Mouse (Mus musculus): ENCODE results near the gene Lmnb2.
A peak's percentile ranks its signal among the peaks of the same experiment; 100 is the strongest.

Lmnb2 gene

GRCm38 (mm10) chr10:80917779-80918434 is at the start of gene Lmnb2:
Gene Lmnb2 (minus strand): TSS chr10:80918245.
- DNase-seq = peak; percentile 77

DNA sequence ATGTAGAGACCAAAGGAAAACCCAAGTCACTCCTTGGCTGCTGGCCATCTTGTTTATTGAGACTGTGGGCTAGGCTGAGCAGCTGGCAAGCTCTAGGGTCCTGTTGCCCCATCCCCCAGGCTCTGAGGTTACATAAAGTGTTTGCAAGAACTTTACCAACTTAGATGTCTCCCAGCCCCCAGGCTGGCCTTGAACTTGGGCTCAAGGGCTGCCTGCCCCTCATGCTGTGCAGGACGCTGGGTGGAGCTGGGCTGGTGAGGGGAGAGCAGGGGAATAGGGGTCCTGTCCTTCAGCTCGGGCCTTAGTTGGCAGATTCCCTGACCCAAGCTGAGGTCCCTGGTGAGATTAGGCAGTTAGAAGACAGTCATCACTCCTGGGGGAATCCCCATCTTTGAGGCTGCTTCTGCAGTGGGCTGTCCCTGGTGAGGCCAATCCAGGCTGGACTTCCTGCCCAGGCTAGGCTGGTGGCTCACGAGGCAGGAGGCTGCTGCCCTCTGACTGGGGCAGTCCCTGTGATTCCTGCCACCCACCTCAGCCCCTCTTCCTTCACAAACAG is 49.1 kb upstream of the Lmnb2 start:
- DNase-seq = peak; percentile 48

DNA sequence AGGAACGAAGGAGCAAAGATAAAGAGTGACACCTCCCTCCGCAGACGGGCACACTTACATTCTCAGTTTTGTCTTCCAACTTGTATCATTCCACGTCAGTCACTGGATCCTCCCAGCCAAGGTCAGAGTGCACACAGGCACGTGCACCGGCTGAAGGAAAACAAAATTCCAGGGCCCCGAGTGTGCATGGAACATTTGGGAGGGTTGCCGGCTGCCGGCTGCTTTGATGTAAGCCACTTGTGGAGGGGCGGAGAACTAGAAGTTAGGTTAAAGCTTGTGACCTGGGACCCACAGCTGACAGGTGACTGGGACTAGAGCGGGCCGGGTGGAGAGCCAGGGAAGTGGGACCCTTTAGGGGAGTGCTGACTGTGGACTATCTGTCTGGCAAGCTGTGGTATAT is 48.3 kb upstream of the Lmnb2 start:
- peak; percentile 83 for DNase-seq

GRCm38 (mm10) chr10:80963031-80963975 is 45.3 kb upstream of the Lmnb2 start:
- peak; percentile 94 for DNase-seq

GRCm38 (mm10) chr10:80962585-80962984 is 44.5 kb upstream of the Lmnb2 start:
- DNase-seq = peak; percentile 70

DNA sequence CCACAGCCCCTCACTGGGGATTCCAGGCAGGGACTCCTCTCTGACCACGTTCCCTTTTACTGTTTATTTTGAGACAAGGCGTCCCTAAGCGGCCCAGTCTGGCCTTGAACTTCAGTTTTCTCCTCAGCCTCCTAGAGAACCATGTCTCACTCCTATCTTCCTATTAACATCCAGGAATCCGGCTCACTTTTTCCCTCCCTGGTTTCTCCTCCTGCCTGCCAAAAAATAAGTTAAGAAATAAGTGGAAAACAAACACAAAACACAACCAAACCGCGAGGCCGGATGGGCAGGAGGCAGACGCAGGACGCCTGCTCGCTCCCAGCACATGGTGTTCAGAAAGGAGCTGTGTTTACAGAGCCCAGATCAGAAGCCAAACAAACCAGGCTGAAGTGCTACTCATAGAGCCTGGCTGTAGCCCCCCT is 44.0 kb upstream of the Lmnb2 start:
- DNase-seq = peak; percentile 88

- peak; percentile 88 for DNase-seq
These were observed 42.8 kb upstream of the Lmnb2 start for GRCm38 (mm10) chr10:80960551-80961508.

DNA sequence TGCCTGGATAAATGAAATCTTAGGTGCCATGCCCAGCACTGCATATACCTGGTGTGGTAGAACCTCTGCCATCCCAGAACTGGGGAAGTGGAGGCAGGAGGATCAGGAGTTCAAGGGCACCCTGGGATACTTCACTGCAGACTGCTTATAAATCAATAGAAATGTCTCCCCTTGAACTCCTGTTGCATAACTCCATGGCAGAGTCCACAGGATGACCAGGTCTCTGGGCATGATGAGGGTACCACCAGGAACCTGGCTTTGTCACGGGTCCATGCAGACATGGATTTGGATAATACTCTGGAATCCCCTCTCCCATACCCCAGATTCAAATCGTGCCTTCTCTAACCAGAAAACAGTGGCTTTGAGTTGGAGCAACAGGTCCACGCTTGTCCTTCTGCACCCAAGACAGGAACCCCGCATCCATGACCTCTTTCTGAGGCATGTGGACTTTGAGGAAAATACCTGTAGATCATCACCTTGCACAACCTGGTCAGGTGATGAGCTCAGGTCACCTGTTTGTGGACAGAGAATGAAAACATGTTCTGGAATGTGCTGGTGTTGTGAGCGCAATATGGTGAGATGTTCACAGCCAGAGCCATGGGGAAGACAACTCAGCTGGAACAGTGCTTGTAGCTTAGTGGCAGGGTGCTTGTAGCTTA is 41.1 kb upstream of the Lmnb2 start:
- no peak for DNase-seq

- no peak for DNase-seq
These were observed 39.7 kb upstream of the Lmnb2 start for GRCm38 (mm10) chr10:80957791-80958190.

DNA sequence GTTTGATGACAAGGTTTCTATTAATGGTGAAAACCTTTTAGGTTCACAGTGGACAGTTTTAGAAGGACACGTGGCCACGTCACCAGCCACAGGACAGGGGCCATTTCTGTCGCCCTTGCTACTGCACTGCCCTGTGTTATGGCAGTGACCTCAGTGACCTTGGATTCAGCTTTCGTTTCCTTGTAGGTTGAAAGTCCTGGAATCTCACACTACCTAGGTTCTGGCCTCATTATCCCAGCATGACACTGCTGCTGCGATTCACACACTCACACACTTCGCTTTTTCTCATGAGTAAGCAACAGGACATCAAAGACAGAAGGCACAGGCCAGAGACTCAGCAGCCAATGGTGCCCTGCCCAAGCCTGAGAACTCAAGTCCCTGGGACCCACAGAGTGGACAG is 38.9 kb upstream of the Lmnb2 start:
- no peak for DNase-seq

- no peak for DNase-seq
These were observed 38.3 kb upstream of the Lmnb2 start for GRCm38 (mm10) chr10:80956385-80956784.

GRCm38 (mm10) chr10:80955536-80955935 is 37.5 kb upstream of the Lmnb2 start:
- DNase-seq = peak; percentile 76

DNA sequence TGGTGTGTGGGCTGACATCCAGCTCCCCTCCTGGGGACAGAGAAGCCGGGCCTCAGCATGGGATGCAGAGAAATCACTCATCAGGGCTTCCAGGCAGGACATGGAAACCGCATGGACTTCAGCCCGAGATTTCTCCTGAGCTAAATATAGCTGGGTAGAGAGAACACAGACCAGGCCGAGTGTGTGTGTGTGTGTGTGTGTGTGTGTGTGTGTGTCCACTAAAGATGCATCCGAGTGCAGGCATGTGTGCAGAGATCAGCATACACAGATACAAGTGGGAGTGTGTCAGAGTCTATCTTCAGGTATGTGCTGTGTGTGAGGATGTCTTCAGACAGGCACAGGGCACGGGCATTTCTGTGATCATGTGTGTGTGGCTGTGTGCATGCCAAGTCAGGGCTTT is 36.8 kb upstream of the Lmnb2 start:
- DNase-seq = no peak

DNA sequence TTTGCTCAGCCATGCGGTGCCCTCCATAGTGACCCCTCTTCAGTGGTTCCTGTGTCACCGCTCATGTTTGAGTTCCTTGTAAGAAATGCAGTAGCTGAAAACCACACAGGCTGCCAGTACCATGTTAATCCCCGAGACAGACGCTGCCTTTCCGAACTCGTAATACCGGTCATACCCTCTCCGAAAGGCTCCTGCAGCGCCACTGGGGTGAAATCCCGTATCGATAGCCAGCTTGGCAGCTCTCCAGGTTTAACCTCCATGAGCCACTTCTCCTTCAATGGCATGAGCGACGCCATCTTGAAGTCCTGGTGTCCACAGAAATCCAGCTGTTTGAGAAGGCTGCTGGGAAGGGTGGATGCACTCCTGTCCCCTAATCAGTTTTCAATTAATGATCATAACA is 36.4 kb upstream of the Lmnb2 start:
- no peak for DNase-seq

DNA sequence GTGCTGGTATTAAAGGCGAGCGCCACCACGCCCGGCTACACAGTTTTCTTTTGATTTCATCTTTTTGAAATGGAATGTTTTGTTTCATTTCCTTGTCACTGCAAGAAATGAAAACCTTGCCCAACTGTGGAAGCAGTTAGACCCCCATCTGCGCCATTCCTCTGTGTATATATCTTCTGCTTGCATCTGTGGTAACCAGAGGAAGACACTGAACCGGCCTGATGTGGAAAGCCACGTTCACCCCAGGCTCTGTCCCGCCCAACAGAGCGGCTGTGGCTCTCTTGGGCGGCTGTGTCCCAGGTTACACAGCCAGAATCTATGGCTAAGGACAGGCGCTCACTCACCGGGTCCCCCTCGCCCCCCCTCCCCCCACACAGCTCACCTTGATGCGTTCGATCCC is 34.4 kb upstream of the Lmnb2 start:
- DNase-seq = no peak

DNA sequence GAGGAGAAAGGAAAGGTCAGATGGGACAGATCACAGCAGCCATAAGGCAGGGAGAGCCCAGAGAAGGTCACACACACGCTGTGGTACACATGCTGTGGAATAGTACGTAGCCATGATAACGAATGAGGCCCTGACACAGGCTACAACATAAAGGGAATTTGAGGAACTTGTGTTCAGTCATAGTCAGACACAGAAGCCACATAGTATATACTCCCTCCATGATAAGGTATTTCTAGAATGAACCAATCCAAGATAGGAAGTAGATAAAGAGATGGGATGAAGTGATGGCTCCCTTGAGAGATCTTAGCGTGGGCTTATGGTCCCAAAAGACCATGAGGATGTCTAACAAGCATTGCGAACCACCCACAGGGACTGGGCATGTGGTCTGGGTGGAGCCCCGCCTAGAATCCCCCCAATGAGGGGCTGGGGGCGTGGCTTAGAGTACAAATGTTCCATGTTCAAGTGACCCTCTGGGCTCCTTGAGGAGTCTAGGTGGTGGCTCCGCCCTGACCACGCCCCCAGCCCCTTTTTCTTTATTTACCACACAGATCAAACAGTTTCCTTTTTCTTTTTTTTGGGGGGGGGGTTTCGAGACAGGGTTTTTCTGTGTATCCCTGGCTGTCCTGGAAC is 33.8 kb upstream of the Lmnb2 start:
- no peak for DNase-seq

- DNase-seq = no peak
These were observed 32.3 kb upstream of the Lmnb2 start for GRCm38 (mm10) chr10:80950314-80950713.

- no peak for DNase-seq
These were observed 31.0 kb upstream of the Lmnb2 start for GRCm38 (mm10) chr10:80949081-80949480.

DNA sequence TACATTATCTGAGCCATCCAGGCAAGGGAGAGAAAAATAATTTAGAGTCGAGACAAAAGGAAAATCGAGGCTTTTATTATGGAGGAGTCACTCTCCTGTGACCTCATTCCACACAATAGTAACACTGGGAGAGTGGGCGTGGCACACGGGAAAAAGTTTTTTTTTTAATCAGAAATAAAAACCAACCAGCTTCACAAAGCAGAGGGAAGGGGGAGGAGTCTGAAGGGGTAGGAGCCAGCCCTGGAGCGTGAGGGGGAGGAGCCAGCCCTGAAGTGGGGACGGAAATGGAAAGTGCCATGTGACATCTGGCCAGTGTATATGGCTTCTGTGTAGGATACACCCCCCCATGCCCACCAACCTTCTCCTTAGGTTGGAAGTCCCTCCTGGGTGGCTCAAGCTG is 30.5 kb upstream of the Lmnb2 start:
- peak; percentile 78 for DNase-seq

DNA sequence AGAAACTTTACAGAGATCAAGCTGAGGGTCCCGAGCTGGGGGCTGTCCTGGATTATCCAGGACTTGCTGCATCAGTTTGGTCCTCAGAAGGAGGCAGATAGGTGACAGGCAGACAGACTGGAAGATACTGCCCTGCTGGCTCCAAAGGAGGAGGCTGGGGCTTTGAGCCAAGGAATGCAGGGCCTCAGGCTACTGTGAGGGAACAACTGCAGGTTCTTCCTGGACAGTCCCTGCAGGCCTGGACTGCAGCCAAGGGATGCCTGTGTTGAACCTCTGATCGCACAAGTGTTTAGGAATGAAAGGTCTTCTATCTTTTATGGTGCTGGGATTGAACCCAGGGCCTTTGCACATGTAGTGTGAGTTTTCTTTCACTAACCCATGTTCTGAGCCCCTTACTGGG is 29.8 kb upstream of the Lmnb2 start:
- DNase-seq = peak; percentile 68

DNA sequence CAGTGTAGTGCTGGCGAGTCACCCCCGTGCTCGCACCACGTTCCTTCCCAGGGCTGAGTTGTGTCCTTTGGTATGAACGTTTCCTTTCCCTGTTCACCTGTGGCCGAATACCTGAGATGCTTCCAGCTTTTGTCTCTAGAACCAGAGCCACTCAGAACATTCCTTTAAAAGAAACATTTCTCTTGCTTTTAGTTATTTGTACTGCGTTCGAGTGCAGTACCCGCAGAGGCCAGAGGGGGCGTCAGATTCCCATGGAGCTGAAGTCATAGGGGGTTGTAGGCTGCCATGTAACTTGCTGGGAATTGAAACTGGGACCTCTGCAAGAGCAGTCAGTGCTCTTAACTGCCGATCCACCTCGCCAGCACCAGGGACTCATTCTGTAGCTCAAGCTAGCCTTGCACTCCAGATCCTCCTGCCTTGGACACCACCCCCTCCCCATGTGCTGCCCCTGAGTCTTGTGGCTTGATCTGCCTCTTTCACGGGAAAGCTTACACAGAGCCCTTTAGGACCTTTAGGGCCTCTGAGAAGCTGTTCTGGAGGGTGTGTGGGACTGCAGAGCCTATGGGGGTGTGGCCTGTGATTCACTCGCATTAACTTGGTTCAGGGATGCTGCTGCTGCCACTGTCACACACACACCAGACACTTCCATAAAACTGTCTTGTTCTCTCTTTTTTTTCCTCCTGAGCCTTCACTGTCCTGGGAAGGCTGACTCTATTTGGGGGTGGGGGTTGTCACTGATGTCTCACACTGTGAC is 28.8 kb upstream of the Lmnb2 start:
- DNase-seq = peak; percentile 52

Measured in lung, postnatal 36 days (tissue).